Mouse (Mus musculus) CH12.LX (cell line): ENCODE measurements around the gene Slc25a15. TPM values are rescaled to one million over a fixed set of nuclear protein-coding genes. Genes with fewer than 3 reads are reported as not detected.

ENCODE experiments used
- DNase-seq: peaks from one replicate; pipeline ENCODE4 v3.0.0-alpha.2; 2013; ENCODE audit errors: extremely low read depth
- H3K27ac ChIP-seq: 2 replicates; pipeline ENCODE4 v1.5.1; 2012; ENCODE audit warnings: low read depth, mild to moderate bottlenecking, control low read depth, moderate library complexity; ENCODE audit not compliant: insufficient read depth
- H3K27me3 ChIP-seq: replicated peaks from 2 replicates; pipeline ENCODE3; 2012; ENCODE audit warnings: inconsistent platforms
- H3K36me3 ChIP-seq, 2 experiments: replicated peaks in 1 of 2; 2 replicates each; pipeline versions ENCODE3 to v1.6.1; 2012; ENCODE audit warnings: inconsistent platforms in 1 of 2, low read length in 1 of 2, mild to moderate bottlenecking in 1 of 2, mixed read lengths in 1 of 2, moderate library complexity in 1 of 2; ENCODE audit not compliant: control insufficient read depth in 1 of 2, insufficient read depth in 1 of 2
- H3K4me1 ChIP-seq, 2 experiments: 2 replicates each; pipeline ENCODE4 v1.6.1; 2012; ENCODE audit warnings: inconsistent platforms in 1 of 2, moderate library complexity in 1 of 2; ENCODE audit not compliant: insufficient read depth in 2 of 2, control insufficient read depth in 1 of 2
- H3K4me2 ChIP-seq: 2 replicates; pipeline ENCODE4 v1.6.1; 2012; ENCODE audit warnings: low read depth, mild to moderate bottlenecking, control low read depth; ENCODE audit not compliant: poor library complexity, insufficient read depth, severe bottlenecking
- H3K4me3 ChIP-seq, 3 experiments: fragments of 150-350 bp in 1 of 3; sonication (generic) in 1 of 3; replicated peaks in 1 of 3; 2 replicates each; pipeline versions ENCODE3 to v1.5.1; 2011 to 2012; ENCODE audit warnings: low read depth in 2 of 3, low read length in 2 of 3, mild to moderate bottlenecking in 2 of 3, moderate library complexity in 2 of 3, control low read depth in 1 of 3, improper control_type of control experiment in 1 of 3, inconsistent platforms in 1 of 3, mixed read lengths in 1 of 3; ENCODE audit not compliant: poor library complexity in 1 of 3
- H3K79me2 ChIP-seq: replicated peaks from 2 replicates; pipeline ENCODE4 v1.6.1; 2012; ENCODE audit warnings: mild to moderate bottlenecking, moderate library complexity; ENCODE audit not compliant: control insufficient read depth, poor library complexity, insufficient read depth, severe bottlenecking; ENCODE audit errors: extremely low read depth
- H3K9ac ChIP-seq: 2 replicates; pipeline ENCODE4 v1.6.1; 2012; ENCODE audit warnings: low read depth, mild to moderate bottlenecking, control low read depth, moderate library complexity; ENCODE audit not compliant: insufficient read depth
- H3K9me3 ChIP-seq: replicated peaks from 2 replicates; pipeline ENCODE3; 2012; ENCODE audit warnings: low read length, inconsistent platforms, mixed read lengths
- CHD1 ChIP-seq: IDR thresholded peaks from 2 replicates; pipeline ENCODE4 v1.6.1; 2012; ENCODE audit warnings: low read depth, low read length, improper control_type of control experiment, inconsistent platforms
- E2F4 ChIP-seq: IDR thresholded peaks from 2 replicates; pipeline ENCODE4 v1.6.1; 2011; ENCODE audit warnings: low read depth, low read length, improper control_type of control experiment; ENCODE audit not compliant: insufficient replicate concordance
- ETS1 ChIP-seq: conservative IDR thresholded peaks from 2 replicates; pipeline ENCODE4 v1.6.1; 2012; ENCODE audit warnings: low read depth, mild to moderate bottlenecking, inconsistent platforms, low read length, improper control_type of control experiment, moderate library complexity
- HCFC1 ChIP-seq: IDR thresholded peaks from 2 replicates; pipeline ENCODE4 v1.6.1; 2012; ENCODE audit warnings: low read depth, mild to moderate bottlenecking, inconsistent platforms, low read length, improper control_type of control experiment
- IRF4 ChIP-seq: IDR thresholded peaks from 2 replicates; pipeline ENCODE4 v1.6.1; 2014; ENCODE audit warnings: low read depth, mild to moderate bottlenecking, inconsistent platforms, low read length, improper control_type of control experiment
- JUN ChIP-seq: IDR thresholded peaks from 2 replicates; pipeline ENCODE4 v1.6.1; 2011; ENCODE audit warnings: low read depth, mild to moderate bottlenecking, low read length, improper control_type of control experiment, moderate library complexity; ENCODE audit not compliant: insufficient read depth
- JUND ChIP-seq: conservative IDR thresholded peaks from 2 replicates; pipeline ENCODE4 v1.6.1; 2011; ENCODE audit warnings: low read depth, low read length, improper control_type of control experiment
- MAFK ChIP-seq: IDR thresholded peaks from 2 replicates; pipeline ENCODE4 v1.6.1; 2011; ENCODE audit warnings: low read length, improper control_type of control experiment; ENCODE audit not compliant: insufficient replicate concordance
- MAX ChIP-seq: IDR thresholded peaks from 2 replicates; pipeline ENCODE4 v1.6.1; 2011; ENCODE audit warnings: low read length, improper control_type of control experiment
- MXI1 ChIP-seq: IDR thresholded peaks from 2 replicates; pipeline ENCODE4 v1.6.1; 2011; ENCODE audit warnings: mild to moderate bottlenecking, low read depth, low read length, improper control_type of control experiment
- MYC ChIP-seq: IDR thresholded peaks from 2 replicates; pipeline ENCODE4 v1.6.1; 2011; ENCODE audit warnings: low read depth, mild to moderate bottlenecking, improper control_type of control experiment, low read length
- NELFE ChIP-seq: IDR thresholded peaks from 2 replicates; pipeline ENCODE4 v1.6.1; 2011; ENCODE audit warnings: low read depth, low read length, improper control_type of control experiment
- PAX5 ChIP-seq: IDR thresholded peaks from 2 replicates; pipeline ENCODE4 v1.6.1; 2012; ENCODE audit warnings: low read length, inconsistent platforms, mixed read lengths
- POLR2A ChIP-seq: IDR thresholded peaks from 2 replicates; pipeline ENCODE4 v1.6.1; 2011; ENCODE audit warnings: low read depth, mild to moderate bottlenecking, improper control_type of control experiment, low read length
- POLR2AphosphoS2 ChIP-seq: IDR thresholded peaks from 2 replicates; pipeline ENCODE4 v1.6.1; 2011; ENCODE audit warnings: low read depth, low read length, improper control_type of control experiment
- RAD21 ChIP-seq: IDR thresholded peaks from 2 replicates; pipeline ENCODE4 v1.6.1; 2011; ENCODE audit warnings: low read depth, mild to moderate bottlenecking, low read length, improper control_type of control experiment, moderate library complexity
- SIN3A ChIP-seq: IDR thresholded peaks from 2 replicates; pipeline ENCODE4 v1.6.1; 2012; ENCODE audit warnings: low read length, improper control_type of control experiment, inconsistent platforms
- TCF12 ChIP-seq: IDR thresholded peaks from 2 replicates; pipeline ENCODE4 v1.6.1; 2014; ENCODE audit warnings: low read depth, mild to moderate bottlenecking, inconsistent platforms, low read length, improper control_type of control experiment
- USF2 ChIP-seq: conservative IDR thresholded peaks from 2 replicates; pipeline ENCODE4 v1.6.1; 2011; ENCODE audit warnings: low read depth, low read length, improper control_type of control experiment
- ZKSCAN1 ChIP-seq: IDR thresholded peaks from 2 replicates; pipeline ENCODE4 v1.6.1; 2012; ENCODE audit warnings: low read depth, inconsistent platforms, low read length, improper control_type of control experiment, borderline replicate concordance
- ZMIZ1 ChIP-seq: IDR thresholded peaks from 2 replicates; pipeline ENCODE4 v1.6.1; 2012; ENCODE audit warnings: low read depth, mild to moderate bottlenecking, inconsistent platforms, low read length, improper control_type of control experiment
- ZNF384 ChIP-seq: IDR thresholded peaks from 2 replicates; pipeline ENCODE4 v1.6.1; 2012; ENCODE audit warnings: low read depth, low read length, improper control_type of control experiment, inconsistent platforms
- dilution Hi-C: fragments of 300-500 bp; cut with MboI; formaldehyde crosslinking; loops from 2 replicates; pipeline ENCODE4 v1.14.3; 2020; ENCODE audit warnings: low sequenced_read_pairs; ENCODE audit not compliant: extremely low pct_unique_long_range_greater_than_20kb, extremely low pct_ligation_motif_present
- in situ Hi-C: fragments of 300-500 bp; cut with MboI; formaldehyde crosslinking; loops from 3 replicates; pipeline ENCODE4 v1.14.3; 2019; ENCODE audit warnings: low sequenced_read_pairs, low pct_ligation_motif_present, low pct_unique_long_range_greater_than_20kb, mixed read lengths
- polyA plus RNA-seq: library from polyadenylated mRNA; unstranded; fragments of >175 nt; gene quantifications from 2 replicates; pipeline ENCODE4 v1.2.1, GENCODE M21; 2012; ENCODE audit warnings: low read depth; ENCODE audit not compliant: insufficient read length
- total RNA-seq, 2 experiments: library from RNA; depleted of rRNA; stranded (reverse); fragments of 300-350 nt in 1 of 2; fragments of >200 nt in 1 of 2; gene quantifications; 2 replicates each; pipeline ENCODE4 v1.2.3; 2012 to 2014

The Slc25a15 gene
- total and polyA plus RNA-seq, 3 experiments, result 5.6 to 10.3 (median 10.1) TPM

- TF ChIP-seq POLR2AphosphoS2 (no peak), ZMIZ1 (peak; percentile 49; the same call in 1 of the 2 replicates), CHD1 (no peak; the same call in 1 of the 2 replicates), MAFK (no peak), MXI1 (peak; percentile 93), PAX5 (no peak), IRF4 (peak; percentile 64; the same call in 1 of the 2 replicates), MAX (peak; percentile 1), ETS1 (no peak), USF2 (no peak), NELFE (peak; percentile 86), JUN (no peak)
These were observed 12.9 kb upstream of the Slc25a15 start, which contains the start of gene Mrps31 (continued) for GRCm38 (mm10) chr8:22411282-22411702.

GRCm38 (mm10) chr8:22410688-22411281 is 12.4 kb upstream of the Slc25a15 start:
- Histone ChIP-seq H3K9me3 (no peaks in the 10 kb centered on the region), H3K27ac (no peak overlapping the region)
- dilution Hi-C loops, result no loop called here

More at GRCm38 (mm10) chr8:22410688-22411281, 12.4 kb upstream of the Slc25a15 start:
- H3K4me1 ChIP-seq, result peaks cover 0 to 17% of the 10 kb centered on the region in 2 experiments; a peak in 2 of 4 replicates
- H3K4me3 ChIP-seq, result peak overlapping the region; percentile 87 to 99 (median 91)
- H3K36me3 ChIP-seq, result peaks cover 3 to 12% of the 10 kb centered on the region in 2 experiments
- H3K9ac ChIP-seq, result peak overlapping the region; percentile 85
- in situ Hi-C loops, result no loop called here
- peak overlapping the region; percentile 86 for H3K4me2 ChIP-seq
- peaks cover 19% of the 10 kb centered on the region for H3K79me2 ChIP-seq
- TF ChIP-seq MYC, result no peak
- no peak for TF ChIP-seq RAD21
- TF ChIP-seq ZNF384, result no peak
- TF ChIP-seq E2F4, result no peak
- TF ChIP-seq ETS1, result no peak
- TF ChIP-seq MAX, result no peak
- no peak for TF ChIP-seq ZKSCAN1
- no peak for TF ChIP-seq TCF12
- TF ChIP-seq POLR2AphosphoS2, result no peak
- TF ChIP-seq HCFC1, result no peak
- no peak for TF ChIP-seq MXI1
- no peak for TF ChIP-seq IRF4
- TF ChIP-seq POLR2A, result no peak
- TF ChIP-seq JUND, result no peak
- TF ChIP-seq JUN, result no peak
- no peak for TF ChIP-seq USF2
- no peak for TF ChIP-seq SIN3A
- DNase-seq, result no peak
- no peaks in the 10 kb centered on the region for H3K27me3 ChIP-seq
